Mouse (Mus musculus) cortical plate, adult 2 months (tissue): ENCODE measurements around the gene Olfr1393. TPM values are rescaled to one million over a fixed set of nuclear protein-coding genes. Genes with fewer than 3 reads are reported as not detected.
A peak's percentile ranks its signal among the peaks of the same experiment; 100 is the strongest.
"Not testable (repeated sequence)": the region's sequence is repeated elsewhere in the genome, so short reads cannot be mapped to it uniquely, and the experiment has no call there.

Source experiments
- H3K27ac ChIP-seq: fragments of 200-500 bp; 2 replicates; pipeline ENCODE4 v1.5.1; 2012; ENCODE audit warnings: low read length, control low read depth, inconsistent platforms; ENCODE audit not compliant: insufficient read depth
- H3K4me1 ChIP-seq: fragments of 200-500 bp; 2 replicates; pipeline ENCODE4 v1.6.1; 2011; ENCODE audit warnings: low read length; ENCODE audit not compliant: control insufficient read depth, insufficient read depth
- H3K4me3 ChIP-seq: fragments of 200-500 bp; 2 replicates; pipeline ENCODE4 v1.5.1; 2011; ENCODE audit warnings: mild to moderate bottlenecking, low read length, control low read depth; ENCODE audit not compliant: insufficient read depth
- CTCF ChIP-seq: fragments of 200-500 bp; IDR thresholded peaks from 2 replicates; pipeline ENCODE4 v1.5.1; 2011; ENCODE audit warnings: mild to moderate bottlenecking, control low read depth, low read length; ENCODE audit not compliant: insufficient read depth; ENCODE audit errors: extremely low read depth
- POLR2A ChIP-seq: fragments of 200-500 bp; IDR thresholded peaks from 2 replicates; pipeline ENCODE4 v1.6.1; 2011; ENCODE audit warnings: mild to moderate bottlenecking, low read length, control low read depth; ENCODE audit not compliant: insufficient read depth; ENCODE audit errors: extremely low read depth
- polyA plus RNA-seq: library from polyadenylated mRNA; depleted of rRNA; stranded (reverse); fragments of >200 nt; gene quantifications from 2 replicates; pipeline ENCODE4 v1.2.3, GENCODE M21; 2012; rRNA removed

Olfr1393 gene
- polyA plus RNA-seq, 1 experiment: 0.73 TPM

DNA sequence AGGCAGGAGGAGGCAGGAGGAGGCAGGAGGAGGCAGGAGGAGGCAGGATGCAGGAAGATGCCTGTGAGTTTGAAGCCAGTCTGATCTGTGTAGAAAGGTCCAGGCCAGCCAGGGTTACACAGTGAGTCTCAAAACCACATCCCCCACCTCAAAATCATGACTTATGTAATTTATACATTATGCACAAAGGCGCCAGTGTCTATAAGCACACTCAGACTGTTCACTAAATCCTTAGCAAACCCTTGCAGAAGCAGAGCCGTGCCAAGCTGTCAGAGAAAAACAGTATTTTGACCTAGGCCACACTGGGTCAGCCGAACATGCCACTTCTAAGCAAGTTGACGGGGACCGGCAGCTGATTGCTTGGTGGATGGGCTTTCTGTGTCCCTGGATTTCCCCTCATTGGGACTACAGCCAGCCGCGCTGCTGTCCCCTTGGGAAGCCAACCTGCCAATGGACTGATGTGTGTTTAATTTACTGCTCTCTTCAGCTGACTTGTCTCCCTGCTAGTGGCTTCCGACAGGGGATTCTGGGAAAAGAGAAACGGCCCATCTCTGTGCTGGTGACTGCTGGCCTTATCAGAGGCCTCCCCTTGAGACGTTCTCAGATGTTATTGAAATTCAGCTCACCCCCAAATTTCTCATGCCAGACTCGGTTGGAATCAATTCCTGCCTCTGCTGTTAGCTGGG, 4.1 kb upstream of the Olfr1393 start:
- Histone ChIP-seq H3K27ac (no peak overlapping the region), H3K4me1 (no peaks in the 10 kb centered on the region), H3K4me3 (no peak overlapping the region)
- TF ChIP-seq POLR2A: no peak
- TF ChIP-seq CTCF: no peak

DNA sequence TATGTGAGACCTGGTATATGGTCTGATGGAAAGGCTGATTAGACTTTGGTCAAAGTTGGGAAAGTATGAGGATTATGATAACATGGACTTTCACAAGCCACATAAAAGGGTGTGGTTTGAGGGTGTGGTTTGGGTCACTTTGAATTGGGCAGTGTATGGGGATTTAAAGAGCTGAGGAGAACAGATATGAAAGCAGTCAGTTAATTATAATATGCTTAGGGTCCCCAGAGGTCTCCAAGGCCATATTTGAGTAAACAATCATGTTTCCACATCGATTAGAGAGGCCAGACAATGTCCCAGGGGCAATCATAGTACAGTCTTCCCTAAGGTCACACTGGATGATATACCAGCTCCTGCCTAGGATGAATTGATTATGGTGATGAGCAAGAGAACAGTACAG, 6.9 kb downstream of the Olfr1393 start, which contains the start of gene Olfr1392:
Gene Olfr1392 (plus strand): TSS at position 301 of the 400 bp plus-strand sequence.
- H3K4me3 ChIP-seq, H3K27ac ChIP-seq, H3K4me1 ChIP-seq: not testable (repeated sequence)

DNA sequence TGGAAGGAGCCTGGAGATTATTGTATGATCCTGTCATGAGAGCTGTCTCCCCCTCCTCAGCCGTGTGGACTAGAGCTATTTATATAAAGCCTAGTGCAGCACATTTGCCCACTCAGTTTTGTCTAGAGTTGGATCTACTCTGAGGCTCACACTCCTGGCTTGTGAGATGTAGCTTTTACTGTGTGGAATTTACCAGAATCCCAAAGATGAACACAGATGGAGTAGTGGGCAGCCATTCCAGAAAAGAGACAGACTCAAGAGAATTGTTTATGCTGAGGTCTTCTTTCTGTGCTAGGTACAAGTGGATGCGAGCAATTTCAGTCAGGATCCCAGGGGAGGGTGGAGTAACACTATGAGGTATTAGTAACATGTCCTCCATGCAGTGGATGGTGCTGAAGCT, 9.1 kb downstream of the Olfr1393 start:
- no peak overlapping the region for H3K27ac ChIP-seq
- H3K4me3 ChIP-seq: no peak overlapping the region
- H3K4me1 ChIP-seq: no peaks in the 10 kb centered on the region
- TF ChIP-seq POLR2A (no peak), CTCF (no peak)

DNA sequence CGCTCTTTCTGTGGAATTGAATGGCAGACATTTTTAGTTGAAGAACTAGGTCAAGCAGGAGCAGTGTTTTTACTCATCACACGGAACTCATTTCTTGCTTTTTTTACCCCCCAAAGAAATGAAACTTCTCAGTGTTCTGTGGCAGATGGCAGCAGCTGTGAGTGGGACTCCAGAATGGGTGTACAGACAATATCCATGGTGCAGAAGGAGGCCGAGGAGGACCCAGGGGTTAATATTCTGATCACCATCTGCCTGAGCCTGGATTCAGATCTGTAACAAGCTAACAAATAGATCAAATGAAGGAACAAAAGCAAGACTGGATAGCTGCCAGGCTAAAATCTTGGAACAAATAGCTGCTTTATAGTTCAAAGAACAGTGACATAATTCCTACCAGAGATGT, 14.7 kb downstream of the Olfr1393 start:
- Histone ChIP-seq H3K4me1 (no peaks in the 10 kb centered on the region; the same call in 1 of the 2 replicates), H3K27ac (no peak overlapping the region), H3K4me3 (no peak overlapping the region)
- TF ChIP-seq POLR2A (no peak), CTCF (no peak)

DNA sequence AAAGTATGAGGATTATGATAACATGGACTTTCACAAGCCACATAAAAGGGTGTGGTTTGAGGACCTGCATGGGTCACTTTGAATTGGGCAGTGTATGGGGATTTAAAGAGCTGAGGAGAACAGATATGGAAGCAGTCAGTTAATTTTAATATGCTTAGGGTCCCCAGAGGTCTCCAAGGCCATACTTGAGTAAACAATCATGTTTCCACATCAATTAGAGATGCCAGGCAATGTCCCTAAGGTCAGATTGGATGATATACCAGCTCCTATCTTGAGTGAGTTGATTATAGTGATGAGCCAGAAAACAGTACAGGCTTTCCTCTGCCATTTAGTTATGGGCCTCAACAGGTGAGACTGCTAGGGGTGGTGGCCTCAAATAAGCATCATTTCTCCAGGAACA, 26.3 kb downstream of the Olfr1393 start, which contains the start of gene Olfr10:
Gene Olfr10 (plus strand): TSS at position 301 of the 400 bp plus-strand sequence.
- H3K4me3 ChIP-seq: no peak within 1 kb of the TSS
- H3K27ac ChIP-seq: no peak within 1 kb of the TSS
- TF ChIP-seq CTCF (no peak), POLR2A (no peak)

DNA sequence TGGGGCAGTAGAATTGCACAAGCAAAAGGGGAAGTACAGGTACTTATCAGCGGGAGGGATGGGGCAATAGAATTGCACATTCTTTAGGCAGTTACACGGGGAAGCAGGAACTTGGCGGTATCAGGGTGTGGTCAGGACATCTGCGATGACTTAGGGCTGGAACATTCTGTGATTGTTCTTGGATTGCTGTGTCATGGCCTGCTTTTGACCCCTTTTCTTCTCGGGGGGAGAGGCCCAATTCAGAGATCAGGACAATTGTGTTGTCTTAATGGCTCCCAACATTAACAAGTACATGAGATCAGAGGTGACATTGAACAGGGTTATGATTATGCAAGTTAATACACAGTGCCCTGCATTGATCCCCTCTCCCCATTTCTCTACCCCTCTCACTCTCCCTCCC, 30.4 kb downstream of the Olfr1393 start:
- H3K27ac ChIP-seq, H3K4me3 ChIP-seq, H3K4me1 ChIP-seq: not testable (repeated sequence)

More for the DNA sequence above, 26.3 kb downstream of the Olfr1393 start, which contains the start of gene Olfr10:
- no peaks in the 10 kb centered on the region; the same call in 1 of the 2 replicates for H3K4me1 ChIP-seq

DNA sequence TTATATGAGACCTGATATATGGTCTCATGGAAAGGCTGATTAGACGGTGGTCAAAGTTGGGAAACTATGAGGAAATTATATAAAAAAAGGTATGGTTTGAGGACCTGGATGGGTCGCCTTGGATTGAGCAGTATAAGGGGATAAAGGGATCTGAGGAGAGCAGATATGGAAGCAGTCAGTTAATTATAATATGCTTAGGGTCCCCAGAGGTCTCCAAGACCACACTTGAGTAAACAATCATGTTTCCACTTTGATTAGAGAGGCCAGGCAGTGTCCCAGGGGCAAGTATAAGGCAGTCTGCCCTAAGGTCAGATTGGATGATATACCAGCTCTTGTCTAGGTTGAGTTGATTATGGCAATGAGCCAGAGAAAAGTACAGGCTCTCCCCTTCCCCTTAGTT, 44.3 kb downstream of the Olfr1393 start, which contains the start of gene Olfr1391:
Gene Olfr1391 (plus strand): TSS at position 301 of the 400 bp plus-strand sequence.
- TF ChIP-seq CTCF: no peak
- TF ChIP-seq POLR2A: no peak
- Histone ChIP-seq H3K4me3 (no peak within 1 kb of the TSS), H3K27ac (no peak within 1 kb of the TSS), H3K4me1 (no peaks in the 10 kb centered on the region)

DNA sequence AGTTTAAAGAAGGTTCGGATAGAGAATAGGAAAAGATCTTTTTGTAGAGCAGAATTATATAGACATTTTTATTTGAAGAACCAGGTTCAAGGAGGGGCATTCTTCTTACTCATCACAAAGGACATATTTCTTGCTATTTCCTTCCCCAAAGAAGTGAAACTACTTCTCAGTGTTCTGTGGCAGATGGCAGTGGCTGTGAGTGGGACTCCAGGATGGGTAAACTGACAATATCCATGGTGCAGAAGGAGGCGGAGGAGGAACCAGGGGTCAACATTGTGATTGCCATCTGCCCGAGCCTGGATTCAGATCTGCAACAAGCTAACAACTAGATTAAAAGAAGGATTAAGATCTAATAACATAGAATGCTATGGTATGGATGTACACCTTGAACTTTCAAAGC, 48.6 kb downstream of the Olfr1393 start:
- H3K4me3 ChIP-seq: no peak overlapping the region
- no peak overlapping the region for H3K27ac ChIP-seq
- TF ChIP-seq CTCF (no peak), POLR2A (no peak)

DNA sequence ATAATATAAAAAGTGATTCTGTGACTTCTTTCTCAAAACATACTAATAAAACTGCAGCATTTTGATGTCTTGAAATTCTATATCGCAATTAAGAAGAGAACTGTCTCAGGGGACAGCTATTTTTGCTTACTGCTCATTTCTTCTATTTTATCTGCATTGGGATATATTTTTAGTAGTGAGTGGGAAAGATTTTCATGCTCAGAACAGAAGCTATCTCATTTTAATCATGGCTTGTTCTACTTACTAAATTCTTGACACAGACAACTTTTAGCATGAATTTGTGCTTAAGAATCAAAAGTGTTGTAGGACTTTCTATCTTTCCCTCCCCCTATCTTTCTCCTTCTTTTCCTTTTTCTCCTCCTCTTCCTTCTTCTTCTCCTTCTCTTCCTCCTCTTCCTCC, 51.6 kb downstream of the Olfr1393 start:
- TF ChIP-seq CTCF: no peak
- TF ChIP-seq POLR2A: no peak
- Histone ChIP-seq H3K27ac (peak overlapping the region; percentile 81), H3K4me3 (no peak overlapping the region), H3K4me1 (no peaks in the 10 kb centered on the region; the same call in 1 of the 2 replicates)

More for the DNA sequence above, 48.6 kb downstream of the Olfr1393 start:
- no peaks in the 10 kb centered on the region; the same call in 1 of the 2 replicates for H3K4me1 ChIP-seq

Other genes with a start within 250 kb of the Olfr1393 start
- gene 9930111J21Rik2, start 227.1 kb upstream of the Olfr1393 start, polyA plus RNA-seq: 1.6 and 1.9 TPM in 2 replicates
- 1.4 and 2.4 TPM in 2 replicates for gene Tgtp2, start 214.1 kb upstream of the Olfr1393 start, polyA plus RNA-seq
- 1.6 and 2.3 TPM in 2 replicates for gene Ifi47, start 201.7 kb upstream of the Olfr1393 start, polyA plus RNA-seq
- not detected in 2 replicates for gene Olfr1396, start 163.4 kb upstream of the Olfr1393 start, polyA plus RNA-seq
- gene Olfr1395, start 136.0 kb upstream of the Olfr1393 start, polyA plus RNA-seq: 0.04 TPM in 1 of 2 replicates, not detected in the other
- gene Olfr1394, start 123.9 kb upstream of the Olfr1393 start, polyA plus RNA-seq: not detected in 2 replicates
- 0.04 TPM in 1 of 2 replicates, not detected in the other for gene Btnl9, start 91.1 kb upstream of the Olfr1393 start, polyA plus RNA-seq
- gene Zfp62, start 75.0 kb upstream of the Olfr1393 start, polyA plus RNA-seq: 22.1 and 25.0 TPM in 2 replicates
- 68.1 and 73.7 TPM in 2 replicates for gene Mgat1, start 34.1 kb upstream of the Olfr1393 start, polyA plus RNA-seq
- gene Olfr1392, start 7.0 kb downstream of the Olfr1393 start, polyA plus RNA-seq: 0.04 and 0.17 TPM in 2 replicates
- gene Olfr10, start 26.4 kb downstream of the Olfr1393 start, polyA plus RNA-seq: not detected in 2 replicates
- not detected in 2 replicates for gene Olfr1391, start 44.4 kb downstream of the Olfr1393 start, polyA plus RNA-seq
- not detected in 2 replicates for gene Olfr1390, start 56.9 kb downstream of the Olfr1393 start, polyA plus RNA-seq
- not detected in 2 replicates for gene Olfr1389, start 144.8 kb downstream of the Olfr1393 start, polyA plus RNA-seq
- gene Olfr1388, start 158.3 kb downstream of the Olfr1393 start, polyA plus RNA-seq: 0.09 and 0.13 TPM in 2 replicates
- gene Olfr1387, start 177.0 kb downstream of the Olfr1393 start, polyA plus RNA-seq: not detected in 2 replicates
- gene Olfr1386, start 186.7 kb downstream of the Olfr1393 start, polyA plus RNA-seq: not detected in 2 replicates
- gene Olfr1385, start 210.8 kb downstream of the Olfr1393 start, polyA plus RNA-seq: not detected in 2 replicates
- not detected in 2 replicates for gene Olfr1384, start 228.4 kb downstream of the Olfr1393 start, polyA plus RNA-seq
- gene Olfr1383, start 241.3 kb downstream of the Olfr1393 start, polyA plus RNA-seq: not detected in 2 replicates
- gene Olfr1382, start 249.9 kb downstream of the Olfr1393 start, polyA plus RNA-seq: not detected in 2 replicates